Mouse (Mus musculus) limb, embryonic 12.5 days (tissue): Measurements from ENCODE around the gene Tek. TPM values are rescaled to one million over a fixed set of nuclear protein-coding genes. Genes with fewer than 3 reads are reported as not detected.
"Not testable (repeated sequence)": the region's sequence is repeated elsewhere in the genome, so short reads cannot be mapped to it uniquely, and the experiment has no call there.

Experiments used
- ATAC-seq: fragments of 200-750 bp; cut with Nextera tagmentation; 2 replicates; pipeline ENCODE4 v1.8.0; 2017; ENCODE audit warnings: low read depth, moderate TSS enrichment; ENCODE audit not compliant: insufficient number of reproducible peaks, insufficient read depth, low FRiP score, low TSS enrichment
- H3K27ac ChIP-seq: fragments of 300-500 bp; sonication (generic); 2 replicates; pipeline ENCODE4 v1.5.1; 2016; ENCODE audit warnings: mild to moderate bottlenecking, moderate library complexity
- H3K27me3 ChIP-seq: fragments of 300-500 bp; sonication (generic); 2 replicates; pipeline ENCODE4 v1.6.1; 2016; ENCODE audit warnings: mild to moderate bottlenecking, moderate library complexity
- H3K36me3 ChIP-seq: fragments of 300-500 bp; sonication (generic); 2 replicates; pipeline ENCODE4 v1.6.1; 2016; ENCODE audit warnings: mild to moderate bottlenecking, moderate library complexity
- H3K4me1 ChIP-seq: fragments of 300-500 bp; sonication (generic); replicated peaks from 2 replicates; pipeline ENCODE4 v1.6.1; 2016
- H3K4me2 ChIP-seq: fragments of 300-500 bp; sonication (generic); 2 replicates; pipeline ENCODE4 v1.6.1; 2016; ENCODE audit warnings: mild to moderate bottlenecking, moderate library complexity
- H3K4me3 ChIP-seq: fragments of 300-500 bp; sonication (generic); replicated peaks from 2 replicates; pipeline ENCODE4 v1.5.1; 2016; ENCODE audit warnings: mild to moderate bottlenecking
- H3K9ac ChIP-seq: fragments of 300-500 bp; sonication (generic); replicated peaks from 2 replicates; pipeline ENCODE4 v1.6.1; 2016; ENCODE audit warnings: mild to moderate bottlenecking, moderate library complexity
- H3K9me3 ChIP-seq: fragments of 300-500 bp; sonication (generic); 2 replicates; pipeline ENCODE4 v1.6.1; 2016; ENCODE audit warnings: mild to moderate bottlenecking, moderate library complexity
- WGBS: fragments of 180-500 bp; shearing (Covaris S2); methylation state at CpG from one replicate; pipeline ENCODE4 v1.1.7; 2016; 5-methylcytosine and 5-hydroxymethylcytosine counted together
- polyA plus RNA-seq: library from polyadenylated mRNA; unstranded; fragments of >200 nt; fragmentation: Nextera tagmentation; extraction: Ambion mirVana; gene quantifications from 2 replicates; pipeline ENCODE4 v1.2.1, GENCODE M21; 2016

Gene Tek
- polyA plus RNA-seq: 7.9 and 9.2 TPM in 2 replicates

- Histone ChIP-seq H3K27ac (0 out of 2 replicates have a peak within 1 kb of the TSS, but pooled peaks have one; percentile 42), H3K27me3 (no peaks in the 10 kb centered on the region), H3K9ac (no peak within 1 kb of the TSS), H3K4me3 (no peak within 1 kb of the TSS), H3K9me3 (no peaks in the 10 kb centered on the region), H3K4me2 (no peak within 1 kb of the TSS), H3K4me1 (peaks cover 21% of the 10 kb centered on the region; the same call in 1 of the 2 replicates), H3K36me3 (no peaks in the 10 kb centered on the region)
- no peak for ATAC-seq
- WGBS: 63% methylated on average over 16 of the region's 16 CpGs
Measured at GRCm38 (mm10) chr4:94738838-94739731, at the start of gene Tek. Gene Tek (plus strand): TSS chr4:94739289.

DNA sequence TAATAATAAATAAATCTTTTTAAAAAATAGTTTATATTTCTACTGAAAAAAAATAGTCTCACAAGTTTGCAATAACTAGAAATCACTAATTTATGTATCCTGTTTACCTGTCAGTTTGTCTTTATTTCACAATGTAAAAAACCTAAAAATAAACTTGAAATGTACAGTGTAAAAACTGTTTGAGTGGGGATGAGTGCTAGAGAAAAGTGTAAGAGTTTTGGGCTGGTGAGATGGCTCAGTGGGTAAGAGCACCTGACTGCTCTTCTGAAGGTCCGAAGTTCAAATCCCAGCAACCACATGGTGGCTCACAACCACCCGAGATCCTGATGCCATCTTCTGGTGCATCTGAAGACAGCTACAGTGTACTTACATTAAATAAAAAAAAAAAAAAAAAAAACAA is 49.3 kb upstream of the Tek start:
- H3K4me3 ChIP-seq, H3K27me3 ChIP-seq, H3K27ac ChIP-seq, H3K4me2 ChIP-seq, H3K9ac ChIP-seq, H3K4me1 ChIP-seq, H3K9me3 ChIP-seq, ATAC-seq: not testable (repeated sequence)
- H3K36me3 ChIP-seq: peaks cover 48% of the 10 kb centered on the region
- 88% methylated on average over 2 of the region's 2 CpGs for WGBS

DNA sequence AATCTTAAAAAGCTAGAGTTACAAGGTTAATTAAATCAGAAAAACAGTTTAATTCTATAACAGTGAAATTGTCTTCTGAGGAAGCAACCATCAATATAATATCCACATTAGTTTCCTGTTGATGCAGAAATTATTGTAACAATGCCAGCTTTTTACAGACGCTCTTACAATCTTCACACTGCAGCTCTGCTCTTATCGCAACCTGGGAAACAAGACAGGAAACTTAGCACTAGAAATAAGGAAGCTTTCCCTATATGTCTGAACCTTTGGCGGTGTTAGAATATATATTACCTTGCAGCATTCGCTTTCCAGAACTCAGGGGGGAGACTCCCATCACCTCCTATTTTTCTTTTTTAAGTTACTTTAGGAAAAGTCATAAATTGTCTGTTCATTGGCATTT is 48.0 kb upstream of the Tek start:
- Histone ChIP-seq H3K9ac (no peak overlapping the region), H3K4me2 (no peak overlapping the region), H3K27me3 (no peaks in the 10 kb centered on the region), H3K4me3 (no peak overlapping the region), H3K9me3 (no peaks in the 10 kb centered on the region), H3K27ac (no peak overlapping the region), H3K36me3 (peaks cover 41% of the 10 kb centered on the region), H3K4me1 (no peaks in the 10 kb centered on the region)
- ATAC-seq: no peak
- 86% methylated on average over 4 of the region's 4 CpGs for WGBS

DNA sequence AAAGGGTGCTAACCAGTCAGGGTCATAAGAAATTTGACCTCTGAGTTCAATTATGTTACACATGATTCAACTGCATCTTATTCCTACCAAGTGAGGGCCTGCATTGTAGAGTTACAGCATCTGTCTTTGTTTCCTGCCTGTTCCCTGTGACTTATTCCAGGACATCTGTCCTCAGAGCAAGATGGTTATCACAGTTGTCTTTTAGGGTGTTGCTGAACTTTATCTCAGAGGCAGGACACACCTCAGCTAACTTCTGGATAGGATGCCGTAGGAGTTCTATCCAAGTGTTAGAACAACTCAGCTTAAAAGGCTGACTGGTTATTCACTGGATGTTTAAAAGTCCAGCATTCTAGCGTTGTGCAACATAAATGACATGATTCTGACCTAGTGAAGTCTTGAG is 46.9 kb upstream of the Tek start:
- Histone ChIP-seq H3K36me3 (peaks cover 33% of the 10 kb centered on the region), H3K4me2 (no peak overlapping the region), H3K9me3 (no peaks in the 10 kb centered on the region), H3K27me3 (no peaks in the 10 kb centered on the region), H3K4me3 (no peak overlapping the region), H3K4me1 (no peaks in the 10 kb centered on the region), H3K27ac (no peak overlapping the region), H3K9ac (no peak overlapping the region)
- ATAC-seq: no peak
- 86% methylated on average over 2 of the region's 2 CpGs for WGBS

DNA sequence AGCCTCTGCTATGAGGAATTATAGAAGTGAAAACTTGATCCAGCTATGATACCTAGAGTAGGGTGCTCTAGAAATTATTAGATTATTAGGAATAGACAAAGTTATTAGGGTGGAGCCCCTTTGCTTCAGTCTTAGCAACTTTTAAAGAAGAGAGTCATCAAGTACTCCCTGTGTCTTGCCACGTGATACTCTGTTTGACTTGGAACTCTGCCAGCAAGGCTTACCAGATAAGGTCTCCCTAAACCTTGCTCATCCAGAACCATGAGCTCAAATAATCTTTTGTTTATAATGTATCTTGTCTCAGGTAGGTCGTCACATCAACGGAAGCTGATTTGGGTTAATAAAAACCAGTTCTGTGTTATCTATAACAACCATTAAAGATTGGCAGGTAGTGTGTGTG is 42.7 kb upstream of the Tek start:
- Histone ChIP-seq H3K9me3 (no peaks in the 10 kb centered on the region), H3K27me3 (no peaks in the 10 kb centered on the region), H3K36me3 (peaks cover 14% of the 10 kb centered on the region; the same call in 1 of the 2 replicates), H3K4me2 (no peak overlapping the region), H3K4me3 (no peak overlapping the region), H3K9ac (no peak overlapping the region), H3K4me1 (no peaks in the 10 kb centered on the region), H3K27ac (no peak overlapping the region)
- no peak for ATAC-seq
- 80% methylated on average over 3 of the region's 3 CpGs for WGBS

- Histone ChIP-seq H3K36me3 (no peaks in the 10 kb centered on the region), H3K27ac (no peak overlapping the region), H3K4me3 (no peak overlapping the region), H3K9me3 (no peaks in the 10 kb centered on the region), H3K4me2 (no peak overlapping the region), H3K4me1 (0 out of 2 replicates have a peak, but pooled peaks cover 3% of the 10 kb centered on the region), H3K9ac (no peak overlapping the region), H3K27me3 (no peaks in the 10 kb centered on the region)
- no peak for ATAC-seq
- WGBS: 91% methylated on average over 2 of the region's 2 CpGs
Measured at GRCm38 (mm10) chr4:94711002-94711401, 28.1 kb upstream of the Tek start.

GRCm38 (mm10) chr4:94711426-94711825 is 27.7 kb upstream of the Tek start:
- Histone ChIP-seq H3K4me1 (0 out of 2 replicates have a peak, but pooled peaks cover 3% of the 10 kb centered on the region), H3K4me3 (no peak overlapping the region), H3K4me2 (no peak overlapping the region), H3K9ac (no peak overlapping the region), H3K27ac (no peak overlapping the region), H3K9me3 (no peaks in the 10 kb centered on the region), H3K36me3 (no peaks in the 10 kb centered on the region), H3K27me3 (no peaks in the 10 kb centered on the region)
- ATAC-seq: no peak
- WGBS: 58% methylated on average over 4 of the region's 4 CpGs

- Histone ChIP-seq H3K9me3 (no peaks in the 10 kb centered on the region), H3K36me3 (no peaks in the 10 kb centered on the region), H3K4me2 (no peak overlapping the region), H3K9ac (no peak overlapping the region), H3K4me3 (no peak overlapping the region), H3K27me3 (no peaks in the 10 kb centered on the region), H3K4me1 (0 out of 2 replicates have a peak, but pooled peaks cover 3% of the 10 kb centered on the region), H3K27ac (no peak overlapping the region)
- ATAC-seq: no peak
Measured at GRCm38 (mm10) chr4:94713741-94714140, 25.3 kb upstream of the Tek start.

DNA sequence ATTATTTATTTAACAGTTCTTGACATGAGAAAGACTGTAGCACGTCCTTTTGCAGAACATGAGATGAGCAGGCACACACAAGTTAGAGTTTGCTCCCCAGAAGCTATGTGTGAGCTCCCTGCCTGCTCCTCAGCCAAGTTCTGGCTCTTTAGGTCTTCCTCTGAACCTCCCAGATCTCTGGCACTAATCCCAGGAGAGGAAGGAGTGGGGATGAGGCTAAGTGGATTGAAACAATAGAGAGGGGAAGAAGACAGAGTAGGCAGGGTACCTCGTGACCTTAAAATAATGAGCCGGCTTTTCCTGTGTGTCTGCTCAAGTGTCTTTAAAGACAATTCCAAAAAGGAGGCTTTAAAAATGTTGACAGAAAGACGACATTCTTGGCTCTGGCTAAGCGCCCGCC is 23.9 kb upstream of the Tek start:
- Histone ChIP-seq H3K4me1 (0 out of 2 replicates have a peak, but pooled peaks cover 3% of the 10 kb centered on the region), H3K9me3 (no peaks in the 10 kb centered on the region), H3K36me3 (no peaks in the 10 kb centered on the region), H3K27me3 (no peaks in the 10 kb centered on the region), H3K9ac (no peak overlapping the region), H3K27ac (no peak overlapping the region), H3K4me2 (no peak overlapping the region), H3K4me3 (no peak overlapping the region)
- no peak for ATAC-seq
- 67% methylated on average over 6 of the region's 6 CpGs for WGBS

GRCm38 (mm10) chr4:94725799-94726198 is 13.3 kb upstream of the Tek start:
- Histone ChIP-seq H3K4me3 (no peak overlapping the region), H3K27me3 (no peaks in the 10 kb centered on the region), H3K9ac (no peak overlapping the region), H3K4me1 (no peaks in the 10 kb centered on the region), H3K9me3 (peaks cover 6% of the 10 kb centered on the region; the same call in 1 of the 2 replicates), H3K4me2 (no peak overlapping the region), H3K36me3 (no peaks in the 10 kb centered on the region), H3K27ac (no peak overlapping the region)
- 77% methylated on average over 4 of the region's 4 CpGs for WGBS
- ATAC-seq: no peak

- Histone ChIP-seq H3K36me3 (no peaks in the 10 kb centered on the region), H3K4me3 (no peak overlapping the region), H3K9me3 (peaks cover 6% of the 10 kb centered on the region; the same call in 1 of the 2 replicates), H3K27ac (no peak overlapping the region), H3K4me1 (peaks cover 3% of the 10 kb centered on the region; the same call in 1 of the 2 replicates), H3K9ac (no peak overlapping the region), H3K4me2 (no peak overlapping the region), H3K27me3 (no peaks in the 10 kb centered on the region)
- no peak for ATAC-seq
Measured at GRCm38 (mm10) chr4:94732721-94733120, 6.4 kb upstream of the Tek start.
